In the genomic region with DNA sequence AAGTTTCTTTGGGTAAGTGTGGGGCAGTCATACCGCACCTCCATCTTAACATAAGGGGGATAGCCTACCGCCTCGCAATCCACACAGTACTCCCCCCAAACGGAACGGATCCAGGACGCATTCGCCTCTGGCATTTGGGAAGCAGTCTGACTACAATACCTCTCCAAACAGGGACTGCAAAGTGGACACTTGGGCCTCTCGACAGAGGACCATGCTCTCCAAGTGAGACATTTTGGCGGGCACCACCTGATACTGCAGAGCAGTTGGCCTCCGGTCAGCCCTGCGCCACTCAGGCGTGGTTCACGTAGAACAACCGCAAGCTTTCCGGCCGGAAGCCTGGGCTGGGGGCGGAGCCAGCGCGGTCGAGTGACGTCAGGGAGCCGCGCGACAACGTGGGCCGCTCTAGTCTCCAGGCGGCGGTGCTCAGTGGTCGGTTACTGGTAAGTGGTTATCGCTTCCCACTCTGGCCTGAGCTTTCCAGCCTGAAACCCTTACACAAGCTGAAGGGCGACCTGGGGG, we compare ENCODE assay signal across 8 mouse cellular contexts. TPM values are rescaled to one million over a fixed set of nuclear protein-coding genes. Genes with fewer than 3 reads are reported as not detected.
DNase-seq lines count a peak whose midpoint lies in the region; ATAC-seq and TF ChIP-seq lines count a peak whose summit lies in the region.

A gene (minus strand): TSS at position 397 of the 519 bp plus-strand sequence.

- H3K27me3 ChIP-seq in megakaryocyte, embryonic 14.5 days (replicated peaks), result no peaks in the 10 kb centered on the region

- peak; percentile 91 for ATAC-seq in common myeloid progenitor, adult 5-6 weeks (replicated peaks; ENCODE audit: low read depth, poor library complexity, severe bottlenecking)

- intact Hi-C loops in gastrocnemius, adult 2 months (cut with DNase I), result no loop called here

- H3K9me3 ChIP-seq in megakaryocyte, embryonic 14.5 days, result peaks cover 22% of the 10 kb centered on the region

- 0 out of 2 replicates have a peak, but pooled peaks have one; percentile 3 for TF ChIP-seq CTCF in gastrocnemius, adult 2 months (IDR thresholded peaks at IDR 0.05)

- DNase-seq in ZHBTc4 (ENCODE audit: low read depth, low spot score), result peak; percentile 97
- DNase-seq in gastrocnemius, adult 2 months, result peak; percentile 95
- peak; percentile 66 for DNase-seq in hindlimb bud, embryonic 11.5 days (ENCODE audit: extremely low spot score, low read depth, low spot score)
- DNase-seq in left cerebral cortex, adult 8-10 months (ENCODE audit: low spot score in 2 of 2), result peak; percentile 79 to 89
- peak; percentile 95 to 96 for DNase-seq in right cerebral cortex, postnatal 10 days (ENCODE audit: low spot score in 2 of 2)
- peak; percentile 90 for DNase-seq in urinary bladder, postnatal 25 days (ENCODE audit: low spot score)

- peak within 1 kb of the TSS; percentile 95 for H3K4me3 ChIP-seq in gastrocnemius, adult 2 months
- peak within 1 kb of the TSS; percentile 95 for H3K4me3 ChIP-seq in megakaryocyte, embryonic 14.5 days (replicated peaks)

- peak within 1 kb of the TSS; percentile 94 for H3K27ac ChIP-seq in gastrocnemius, adult 2 months

- peaks cover 32% of the 10 kb centered on the region for H3K4me1 ChIP-seq in megakaryocyte, embryonic 14.5 days

- H3K36me3 ChIP-seq in megakaryocyte, embryonic 14.5 days (replicated peaks; ENCODE audit: low read length), result peaks cover 46% of the 10 kb centered on the region

RNA-seq across cellular contexts. Expression of the gene that starts here (rescaled TPM):
- total RNA-seq in common myeloid progenitor, adult 5-6 weeks (2017), result 43.0 and 53.8 TPM in 2 replicates
- 1 to 10 TPM; 7.1 to 8.7 TPM for total RNA-seq in gastrocnemius, adult 2 months (2021)
- total RNA-seq in left cerebral cortex, adult 8-10 months (2022), result 10 to 100 TPM; 21.4 to 23.6 (median 21.7) TPM
- 0.83 TPM in 1 of 2 replicates, not detected in the other for polyA plus RNA-seq in megakaryocyte, embryonic 14.5 days (2012; ENCODE audit: insufficient read depth, low replicate concordance)

Comparison
In these comparisons a context has a peak if more than half of its experiments do, and no peak if none do; other contexts are left out.
1. Peak in every context shown above with its lines: DNase-seq, ATAC-seq, H3K4me3 ChIP-seq and H3K27ac ChIP-seq.